Mouse (Mus musculus) megakaryocyte, embryonic 14.5 days (primary cell): ENCODE data around the gene Smarcd3.

ENCODE experiments used
- FLI1 ChIP-seq: IDR thresholded peaks from 2 replicates; pipeline ENCODE4 v1.6.1; 2012; ENCODE audit warnings: low read length, inconsistent platforms, mixed read lengths
- GATA1 ChIP-seq: IDR thresholded peaks from 3 replicates; pipeline ENCODE4 v1.6.1; 2012; ENCODE audit warnings: mixed read lengths, low read length, inconsistent platforms, borderline replicate concordance

- TF ChIP-seq GATA1 (no peak), FLI1 (no peak)
Observed at GRCm38 (mm10) chr5:24604080-24604655, 20.0 kb downstream of the Smarcd3 start.
